16 mouse cellular contexts compared by ENCODE assay signal in the genomic region with DNA sequence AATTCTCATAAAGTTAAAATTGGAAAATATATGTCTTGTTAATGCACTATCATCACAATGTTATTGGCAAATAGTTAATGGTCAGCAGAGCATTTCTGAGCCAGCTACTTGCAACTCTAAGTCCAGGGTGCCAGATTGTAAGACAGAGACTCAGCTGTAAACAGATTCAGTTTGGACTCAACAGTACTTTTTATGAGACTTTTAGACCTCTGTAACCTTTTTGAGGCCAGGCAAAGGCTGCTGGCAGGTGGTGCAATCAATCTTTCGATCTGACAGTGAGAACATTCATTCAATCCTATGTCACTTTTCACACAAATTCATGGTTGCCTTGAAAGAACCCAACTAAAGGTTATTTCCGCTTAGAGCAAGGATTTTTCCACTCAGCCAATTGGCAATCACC. TPM values are rescaled to one million over a fixed set of nuclear protein-coding genes. Genes with fewer than 3 reads are reported as not detected.
A peak's percentile ranks its signal among the peaks of the same experiment; 100 is the strongest.
DNase-seq lines count a peak whose midpoint lies in the region; ATAC-seq lines count a peak whose summit lies in the region.
"Had no signal": no experiment of that assay in that cellular context is flagged by ENCODE, and none has a peak within 500 bp of the region (broad histone marks: within the 10 kb centered on the region; RNA-seq: fewer than 3 reads in every experiment).

No protein-coding gene starts in this region.

- DNase-seq in kidney, adult 18-20 months = peak; percentile 12
- DNase-seq in kidney, postnatal 10 days = no peak
- DNase-seq in kidney, adult 9 months = peak; percentile 52
- DNase-seq in kidney, postnatal 14 days = no peak
- DNase-seq in 3T3-L1 (ENCODE audit: low read depth, low spot score) = peak; percentile 18
- DNase-seq: adrenal gland, adult 8-10 months; adrenal gland, postnatal 14 days; adrenal gland, postnatal 36 days; cerebellum, adult 11-12 months; cerebellum, adult 2 months; cerebellum, postnatal 10 days; cerebellum, postnatal 25 days; forebrain, postnatal 0 days had no signal

- no peak for ATAC-seq in inflammation-experienced regulatory T-cells, adult 6 months
- ATAC-seq: forebrain, embryonic 13.5 days; forebrain, embryonic 15.5 days; forebrain, postnatal 0 days had no signal

RNA-seq across cellular contexts. Expression of a gene that starts 35.8 kb away (rescaled TPM):
- polyA plus RNA-seq in inflammation-experienced regulatory T-cells, adult 6 months (2017; shearing (Covaris generic)) = not detected

Comparison
In these comparisons a context has a peak if more than half of its experiments do, and no peak if none do; other contexts are left out.
1. DNase-seq: peak in kidney, adult 18-20 months (single experiment), kidney, adult 9 months (single experiment) and 3T3-L1 (single experiment); none in kidney, postnatal 10 days (single experiment) and kidney, postnatal 14 days (single experiment).